Mouse (Mus musculus) megakaryocyte, embryonic 14.5 days (primary cell): ENCODE data around the gene Pgd.

ENCODE experiments used
- FLI1 ChIP-seq: IDR thresholded peaks from 2 replicates; pipeline ENCODE4 v1.6.1; 2012; ENCODE audit warnings: low read length, inconsistent platforms, mixed read lengths
- GATA1 ChIP-seq: IDR thresholded peaks from 3 replicates; pipeline ENCODE4 v1.6.1; 2012; ENCODE audit warnings: mixed read lengths, low read length, inconsistent platforms, borderline replicate concordance

DNA sequence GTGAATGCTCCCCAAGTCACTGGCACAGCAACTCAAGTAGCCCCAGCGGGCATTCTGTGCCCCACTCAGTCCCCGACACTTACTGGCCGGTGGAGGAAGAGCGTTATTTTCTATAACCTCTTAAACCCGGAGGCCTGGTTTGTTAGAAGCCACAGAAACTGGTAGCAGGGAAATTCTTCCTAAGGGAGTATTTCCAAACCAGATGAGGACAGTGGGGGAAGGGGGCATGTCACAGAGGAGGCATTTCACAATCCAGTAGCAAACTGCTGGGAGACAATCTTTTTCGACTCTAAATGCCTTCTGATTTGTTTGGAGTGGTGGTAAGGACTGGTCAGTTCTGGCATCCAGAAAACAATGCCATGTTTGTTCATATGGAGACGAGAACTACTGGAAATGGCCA is 12.6 kb upstream of the Pgd start:
- TF ChIP-seq GATA1 (no peak), FLI1 (no peak)
